8 mouse cellular contexts compared by ENCODE assay signal in the genomic region with DNA sequence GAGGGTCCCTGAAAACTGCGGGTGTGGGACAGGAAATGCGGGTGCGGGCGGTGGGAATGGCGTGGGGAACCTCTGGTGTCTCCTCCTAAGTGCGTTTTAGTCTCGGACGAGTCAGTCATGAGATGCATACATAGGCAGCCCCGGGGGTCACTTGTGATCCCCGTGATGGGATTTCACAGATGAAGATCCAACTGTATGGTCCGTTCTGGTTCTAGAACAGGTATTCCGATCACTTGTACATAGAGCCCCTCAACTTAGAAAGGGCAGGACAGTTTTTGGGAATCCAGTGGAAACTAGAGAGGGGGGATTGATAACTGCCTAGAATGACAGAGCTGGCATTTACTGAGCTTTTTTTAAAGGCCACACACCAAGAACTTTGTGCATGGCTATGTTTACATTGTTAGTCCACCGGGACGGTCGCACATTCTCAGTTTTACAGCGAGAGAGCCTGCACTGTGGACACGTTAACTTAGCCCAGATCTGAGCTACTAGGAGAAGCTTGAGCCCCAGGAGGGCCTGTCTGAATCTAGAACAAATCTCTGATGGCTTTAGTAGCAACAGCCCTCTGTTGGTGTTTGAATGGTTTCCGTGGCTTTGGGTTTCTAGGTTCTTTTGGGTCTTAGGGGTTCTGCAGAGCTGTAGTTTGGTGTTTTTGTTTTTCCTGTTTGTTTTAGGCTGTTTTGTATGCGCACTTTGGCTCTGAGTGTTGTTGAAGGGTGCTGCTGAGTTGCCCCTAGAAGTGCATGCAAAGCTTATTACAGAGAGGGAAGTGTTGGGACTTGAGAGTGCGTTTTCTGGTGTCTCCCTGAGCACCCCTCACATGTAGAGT. TPM values are rescaled to one million over a fixed set of nuclear protein-coding genes. Genes with fewer than 3 reads are reported as not detected.
A peak's percentile ranks its signal among the peaks of the same experiment; 100 is the strongest.
DNase-seq lines count a peak whose midpoint lies in the region; ATAC-seq and TF ChIP-seq lines count a peak whose summit lies in the region.

No protein-coding gene starts in this region.

- 0 out of 2 replicates have a peak, but pooled peaks have one; percentile 4 for ATAC-seq in common myeloid progenitor, adult 5-6 weeks (replicated peaks; ENCODE audit: low read depth, poor library complexity, severe bottlenecking)
- no peak for ATAC-seq in limb, embryonic 15.5 days (ENCODE audit: insufficient number of reproducible peaks, low FRiP score, low TSS enrichment, low read depth)
- no peak; the same call in 1 of the 2 replicates for ATAC-seq in neural tube, embryonic 12.5 days (ENCODE audit: low FRiP score, low read depth)

- no peaks in the 10 kb centered on the region for H3K4me1 ChIP-seq in ES-Bruce4 (ENCODE audit: control insufficient read depth, insufficient read depth, low read length)
- peaks cover 39% of the 10 kb centered on the region for H3K4me1 ChIP-seq in hindbrain, embryonic 10.5 days (replicated peaks)
- H3K4me1 ChIP-seq in limb, embryonic 15.5 days: peaks cover 25% of the 10 kb centered on the region
- peaks cover 28% of the 10 kb centered on the region for H3K4me1 ChIP-seq in neural tube, embryonic 12.5 days

- H3K9me3 ChIP-seq in ES-Bruce4 (replicated peaks; ENCODE audit: control insufficient read depth, insufficient read depth, low read length, poor library complexity, severe bottlenecking): no peaks in the 10 kb centered on the region
- no peaks in the 10 kb centered on the region for H3K9me3 ChIP-seq in hindbrain, embryonic 10.5 days
- no peaks in the 10 kb centered on the region for H3K9me3 ChIP-seq in limb, embryonic 15.5 days
- H3K9me3 ChIP-seq in neural tube, embryonic 12.5 days: no peaks in the 10 kb centered on the region

- WGBS in hindbrain, embryonic 10.5 days: 2% methylated on average over 20 of the region's 20 CpGs
- 3% methylated on average over 20 of the region's 20 CpGs for WGBS in limb, embryonic 15.5 days
- 1% methylated on average over 20 of the region's 20 CpGs for WGBS in neural tube, embryonic 12.5 days

- no peak overlapping the region for H3K27ac ChIP-seq in ES-Bruce4 (ENCODE audit: insufficient read depth, low read length)
- H3K27ac ChIP-seq in hindbrain, embryonic 10.5 days: peak overlapping the region; percentile 99
- H3K27ac ChIP-seq in limb, embryonic 15.5 days: peak overlapping the region; percentile 97
- H3K27ac ChIP-seq in neural tube, embryonic 12.5 days: peak overlapping the region; percentile 96

- peaks cover under 1% of the 10 kb centered on the region; the same call in 1 of the 2 replicates for H3K36me3 ChIP-seq in ES-Bruce4 (ENCODE audit: control insufficient read depth, insufficient read depth, low read length, poor library complexity, severe bottlenecking)
- H3K36me3 ChIP-seq in hindbrain, embryonic 10.5 days: peaks cover 8% of the 10 kb centered on the region
- no peaks in the 10 kb centered on the region for H3K36me3 ChIP-seq in limb, embryonic 15.5 days
- no peaks in the 10 kb centered on the region for H3K36me3 ChIP-seq in neural tube, embryonic 12.5 days

- peak; percentile 83 for DNase-seq in heart, adult 11 months
- no peak for DNase-seq in heart, adult 9 months (ENCODE audit: low spot score in 2 of 2)
- DNase-seq in hindbrain, embryonic 10.5 days (ENCODE audit: low spot score): peak; percentile 28
- no peak for DNase-seq in left cerebral cortex, adult 8-10 months (ENCODE audit: low spot score in 2 of 2)

- H3K4me2 ChIP-seq in limb, embryonic 15.5 days: peak overlapping the region; percentile 67
- peak overlapping the region; percentile 79 for H3K4me2 ChIP-seq in neural tube, embryonic 12.5 days (replicated peaks)

- H3K4me3 ChIP-seq in ES-Bruce4 (ENCODE audit: low read depth, low read length): peak overlapping the region; percentile 91
- peak overlapping the region; percentile 98 for H3K4me3 ChIP-seq in hindbrain, embryonic 10.5 days
- peak overlapping the region; percentile 91 for H3K4me3 ChIP-seq in limb, embryonic 15.5 days
- peak overlapping the region; percentile 97 for H3K4me3 ChIP-seq in neural tube, embryonic 12.5 days

- no peak for TF ChIP-seq EP300 in ES-Bruce4 (IDR thresholded peaks at IDR 0.05; ENCODE audit: insufficient read depth, low read depth, low read length)

- peak overlapping the region; percentile 92 for H3K9ac ChIP-seq in ES-Bruce4 (ENCODE audit: low read depth, poor library complexity, severe bottlenecking)
- H3K9ac ChIP-seq in limb, embryonic 15.5 days: peak overlapping the region; percentile 87
- peak overlapping the region; percentile 96 for H3K9ac ChIP-seq in neural tube, embryonic 12.5 days

- no peak for TF ChIP-seq CTCF in ES-Bruce4 (IDR thresholded peaks at IDR 0.05; ENCODE audit: low read depth, low read length)

- TF ChIP-seq POLR2A in ES-Bruce4 (IDR thresholded peaks at IDR 0.05; ENCODE audit: insufficient read depth, low read length): no peak

- no peaks in the 10 kb centered on the region for H3K27me3 ChIP-seq in ES-Bruce4 (ENCODE audit: control insufficient read depth, insufficient read depth, low read length, poor library complexity, severe bottlenecking)
- H3K27me3 ChIP-seq in hindbrain, embryonic 10.5 days (ENCODE audit: insufficient read depth, poor library complexity, severe bottlenecking): no peaks in the 10 kb centered on the region
- H3K27me3 ChIP-seq in limb, embryonic 15.5 days: no peaks in the 10 kb centered on the region
- H3K27me3 ChIP-seq in neural tube, embryonic 12.5 days (replicated peaks): no peaks in the 10 kb centered on the region

RNA-seq across cellular contexts. Expression of gene Utp14b, which starts 0.8 kb away (rescaled TPM):
- polyA plus RNA-seq in ES-Bruce4 (2011; ENCODE audit: insufficient read depth, insufficient read length, low read depth, missing spikeins): 52.4 and 58.8 TPM in 2 replicates
- 19.9 and 23.1 TPM in 2 replicates for total RNA-seq in common myeloid progenitor, adult 5-6 weeks (2017)
- polyA plus RNA-seq in hindbrain, embryonic 10.5 days (2016; fragmentation: Nextera tagmentation; extraction: Ambion mirVana): 2.8 and 4.3 TPM in 2 replicates
- polyA plus RNA-seq in limb, embryonic 15.5 days (2015; fragmentation: Nextera tagmentation; extraction: Ambion mirVana): 2.7 and 3.6 TPM in 2 replicates
- 2.7 and 3.5 TPM in 2 replicates for polyA plus RNA-seq in neural tube, embryonic 12.5 days (2016; fragmentation: Nextera tagmentation; extraction: Ambion mirVana)
- 10 to 100 TPM; 15.6 to 18.7 (median 16.1) TPM for total RNA-seq in left cerebral cortex, adult 8-10 months (2022)

RNA-seq across cellular contexts. Expression of gene Acsl3, which starts 1.0 kb away (rescaled TPM):
- polyA plus RNA-seq in ES-Bruce4 (2011; ENCODE audit: insufficient read depth, insufficient read length, low read depth, missing spikeins): 117 and 143 TPM in 2 replicates
- total RNA-seq in common myeloid progenitor, adult 5-6 weeks (2017): 92.7 and 112 TPM in 2 replicates
- polyA plus RNA-seq in hindbrain, embryonic 10.5 days (2016; fragmentation: Nextera tagmentation; extraction: Ambion mirVana): 62.1 and 74.8 TPM in 2 replicates
- 55.5 and 62.2 TPM in 2 replicates for polyA plus RNA-seq in limb, embryonic 15.5 days (2015; fragmentation: Nextera tagmentation; extraction: Ambion mirVana)
- polyA plus RNA-seq in neural tube, embryonic 12.5 days (2016; fragmentation: Nextera tagmentation; extraction: Ambion mirVana): 74.3 and 82.2 TPM in 2 replicates
- 100 to 1,000 TPM; 161 to 175 (median 167) TPM for total RNA-seq in left cerebral cortex, adult 8-10 months (2022)

Comparison
In these comparisons a context has a peak if more than half of its experiments do, and no peak if none do; other contexts are left out.
1. DNase-seq: peak in heart, adult 11 months (single experiment) and hindbrain, embryonic 10.5 days (single experiment); none in heart, adult 9 months (0 of 2) and left cerebral cortex, adult 8-10 months (0 of 2).
2. RNA of gene Utp14b, which starts 0.8 kb away (polyA plus RNA-seq): 52.4 to 58.8 TPM in ES-Bruce4; 2.8 to 4.3 TPM in hindbrain, embryonic 10.5 days, 2.7 to 3.5 TPM in neural tube, embryonic 12.5 days and 2.7 to 3.6 TPM in limb, embryonic 15.5 days; every median in the first group is over 10 times any median in the second.
3. Peak in every context shown above with its lines, with median percentiles within 50 percentile points of each other: H3K4me3 ChIP-seq and H3K9ac ChIP-seq.